Mouse (Mus musculus) neural tube, embryonic 10.5 days (tissue): ENCODE data around the gene Elmo2.

Source experiments
- DNase-seq: peaks from one replicate; pipeline ENCODE4 v3.0.0-alpha.2; 2017; ENCODE audit warnings: low spot score; ENCODE audit errors: extremely low spot score

Elmo2 gene

GRCm38 (mm10) chr2:165297429-165297828 lies 28.9 kb downstream of the Elmo2 start:
- no peak for DNase-seq

- no peak for DNase-seq
Measured at GRCm38 (mm10) chr2:165296571-165296970, 29.7 kb downstream of the Elmo2 start.

GRCm38 (mm10) chr2:165288315-165289031 lies 37.8 kb downstream of the Elmo2 start:
- DNase-seq, result no peak

GRCm38 (mm10) chr2:165287202-165287984 lies 38.9 kb downstream of the Elmo2 start, which contains the start of gene Slc35c2:
Gene Slc35c2 (minus strand): TSS chr2:165287869.
- DNase-seq, result peak; percentile 95

GRCm38 (mm10) chr2:165286361-165287201 lies 39.7 kb downstream of the Elmo2 start:
- DNase-seq, result no peak

- DNase-seq, result no peak
Measured at GRCm38 (mm10) chr2:165285621-165286020, 40.7 kb downstream of the Elmo2 start.

- no peak for DNase-seq
Measured at GRCm38 (mm10) chr2:165285034-165285433, 41.2 kb downstream of the Elmo2 start.

- DNase-seq, result no peak
Measured at GRCm38 (mm10) chr2:165284377-165284776, 41.9 kb downstream of the Elmo2 start.

GRCm38 (mm10) chr2:165283644-165284043 lies 42.6 kb downstream of the Elmo2 start:
- no peak for DNase-seq

GRCm38 (mm10) chr2:165281779-165282311 lies 44.4 kb downstream of the Elmo2 start:
- no peak for DNase-seq

GRCm38 (mm10) chr2:165279351-165279750 lies 46.9 kb downstream of the Elmo2 start:
- no peak for DNase-seq

- no peak for DNase-seq
Measured at GRCm38 (mm10) chr2:165277188-165277740, 49.0 kb downstream of the Elmo2 start.

GRCm38 (mm10) chr2:165275824-165276223 lies 50.5 kb downstream of the Elmo2 start:
- peak; percentile 66 for DNase-seq

- DNase-seq, result no peak
Measured at GRCm38 (mm10) chr2:165275124-165275640, 51.1 kb downstream of the Elmo2 start.

GRCm38 (mm10) chr2:165273589-165273988 lies 52.7 kb downstream of the Elmo2 start:
- no peak for DNase-seq

GRCm38 (mm10) chr2:165271326-165271725 lies 55.0 kb downstream of the Elmo2 start:
- no peak for DNase-seq

- DNase-seq, result no peak
Measured at GRCm38 (mm10) chr2:165270858-165271257, 55.4 kb downstream of the Elmo2 start.

GRCm38 (mm10) chr2:165266739-165267138 lies 59.5 kb downstream of the Elmo2 start:
- DNase-seq, result no peak

GRCm38 (mm10) chr2:165263861-165264260 lies 62.4 kb downstream of the Elmo2 start:
- no peak for DNase-seq

GRCm38 (mm10) chr2:165262274-165262990 lies 63.8 kb downstream of the Elmo2 start:
- no peak for DNase-seq
